Mouse (Mus musculus): Measurements from ENCODE around the gene Gm8947.
"Not testable (repeated sequence)": the region's sequence is repeated elsewhere in the genome, so short reads cannot be mapped to it uniquely, and the experiment has no call there.

Gm8947 gene

DNA sequence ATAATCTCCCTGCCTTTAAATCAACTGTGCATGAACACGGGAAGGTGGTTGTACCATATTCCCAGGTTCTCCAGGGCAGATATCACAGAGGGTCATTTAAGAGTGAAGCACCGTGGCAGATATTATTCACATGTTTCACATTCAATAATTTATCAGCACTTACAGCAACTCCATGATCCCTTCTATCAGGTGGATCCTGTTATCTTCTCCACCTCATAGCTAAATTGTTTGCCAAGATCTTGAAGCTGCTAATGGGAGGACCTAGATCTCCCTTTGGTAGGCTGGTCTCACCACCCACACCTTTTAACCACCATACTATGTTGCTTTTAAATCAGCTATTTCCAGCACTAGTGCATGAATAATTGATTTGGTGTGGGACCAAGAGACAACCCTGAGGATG, 12.0 kb upstream of the Gm8947 start:
- no peak for DNase-seq (ENCODE audit: low spot score in 2 of 2)

DNA sequence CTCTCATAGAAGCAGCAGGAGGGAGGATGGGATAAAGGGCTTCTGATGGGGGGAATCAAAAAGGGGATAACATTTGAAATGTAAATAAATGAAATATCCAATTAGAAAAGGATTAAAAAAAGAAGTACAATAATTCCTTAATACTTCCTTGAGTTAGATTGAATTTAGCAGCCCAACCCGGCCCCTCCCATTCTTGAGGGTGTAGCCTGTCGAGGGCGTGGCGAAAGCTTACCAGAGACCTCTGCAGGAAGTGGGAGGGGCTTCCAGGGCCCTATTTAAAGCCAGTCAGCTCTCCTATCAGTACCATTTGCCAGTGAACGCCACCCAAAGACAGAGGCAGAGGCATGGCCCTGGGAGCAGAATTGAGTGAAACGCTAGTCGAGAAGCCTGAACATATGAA, 9.9 kb upstream of the Gm8947 start, which contains the start of gene Gm47985:
Gm47985 (plus strand) TSS at position 272 of the 400 bp plus-strand sequence.
- not testable (repeated sequence) for DNase-seq (ENCODE audit: low spot score in 2 of 2)

DNA sequence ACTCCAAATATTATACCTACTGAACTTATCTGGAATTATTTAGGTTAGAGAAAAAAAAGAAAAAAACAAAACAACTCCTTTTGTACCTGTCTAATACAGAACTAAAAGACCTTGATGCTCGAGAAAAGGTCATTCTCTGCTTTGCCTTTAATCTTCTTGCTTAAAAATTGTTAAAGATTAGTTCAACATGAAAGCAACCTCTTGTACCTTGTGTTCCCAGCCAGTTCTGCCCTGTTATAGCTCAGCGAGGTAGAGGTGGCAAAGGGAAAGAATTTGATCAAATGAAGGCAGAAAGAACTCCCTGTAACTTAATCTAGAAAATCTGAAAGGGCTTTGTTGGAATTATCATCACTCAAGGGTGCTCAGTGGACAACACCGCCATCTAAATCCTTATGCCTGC, 6.0 kb upstream of the Gm8947 start:
- not testable (repeated sequence) for DNase-seq (ENCODE audit: low spot score in 2 of 2)

DNA sequence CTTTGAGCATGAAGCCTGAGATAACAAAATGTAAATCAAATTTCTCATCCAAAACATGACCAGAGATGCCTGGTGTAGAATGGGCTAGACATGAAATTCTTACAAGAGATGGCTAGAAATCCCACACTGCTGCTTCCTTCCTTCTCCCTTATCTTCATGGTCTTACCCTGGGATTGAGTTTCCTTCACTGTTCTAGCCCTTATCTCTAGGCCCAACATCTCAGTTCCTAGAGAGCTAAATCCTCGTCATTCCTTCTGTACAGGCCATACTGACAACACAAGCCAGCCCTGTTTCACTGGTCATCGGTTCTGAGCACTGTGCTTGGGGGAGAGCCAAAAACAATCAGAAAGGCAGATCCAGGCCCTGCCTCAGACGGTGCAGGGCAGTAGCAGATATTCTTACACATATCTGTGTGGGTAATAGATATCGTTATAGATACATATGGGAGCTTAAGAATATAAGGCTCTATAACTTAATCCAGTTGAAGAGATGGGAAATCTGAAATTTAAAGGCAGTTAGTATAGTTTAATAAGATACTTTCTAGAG, 5.2 kb upstream of the Gm8947 start:
- DNase-seq (ENCODE audit: low spot score in 2 of 2), result not testable (repeated sequence)

DNA sequence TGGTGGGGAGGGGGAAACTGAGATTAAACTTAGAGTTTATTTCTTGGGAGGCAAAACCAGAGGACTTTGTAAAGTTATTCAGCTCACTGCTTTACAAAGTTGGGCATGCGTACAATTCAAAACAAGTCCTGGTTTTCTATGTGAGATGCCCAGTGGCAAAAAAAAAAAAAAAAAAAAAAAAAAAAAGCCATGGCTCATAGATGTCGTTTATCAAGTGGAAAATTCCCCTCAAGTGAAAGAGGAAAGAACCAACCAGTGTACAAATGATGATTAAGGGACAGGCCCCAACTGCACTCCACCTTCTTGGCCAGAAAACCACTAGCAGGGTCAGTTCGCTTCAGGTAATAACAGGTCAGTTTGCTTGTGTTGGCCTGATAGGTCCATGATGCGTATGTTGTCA, 3.7 kb upstream of the Gm8947 start:
- no peak for DNase-seq (ENCODE audit: low spot score in 2 of 2)

DNA sequence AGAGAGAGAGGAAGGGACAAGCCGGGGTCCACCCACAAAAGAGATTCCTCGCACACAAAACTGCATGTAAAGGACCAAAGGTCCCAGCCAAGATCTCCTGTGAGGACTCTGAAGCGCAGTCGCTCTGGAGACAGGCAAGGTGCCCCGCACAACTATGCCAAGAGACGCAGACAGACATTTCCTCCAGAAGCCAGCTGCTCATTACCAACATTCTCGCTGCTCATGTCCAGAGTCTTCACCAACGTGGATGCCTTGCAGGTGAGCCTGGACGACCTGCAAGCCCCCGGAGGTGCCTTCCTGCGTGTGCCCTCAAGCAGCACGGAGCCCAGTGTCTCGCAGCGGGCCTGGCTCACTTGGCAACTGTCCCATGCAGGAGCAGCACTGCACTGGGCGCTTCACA, 563 bp downstream of the Gm8947 start:
- DNase-seq (ENCODE audit: low spot score in 2 of 2), result not testable (repeated sequence)

DNA sequence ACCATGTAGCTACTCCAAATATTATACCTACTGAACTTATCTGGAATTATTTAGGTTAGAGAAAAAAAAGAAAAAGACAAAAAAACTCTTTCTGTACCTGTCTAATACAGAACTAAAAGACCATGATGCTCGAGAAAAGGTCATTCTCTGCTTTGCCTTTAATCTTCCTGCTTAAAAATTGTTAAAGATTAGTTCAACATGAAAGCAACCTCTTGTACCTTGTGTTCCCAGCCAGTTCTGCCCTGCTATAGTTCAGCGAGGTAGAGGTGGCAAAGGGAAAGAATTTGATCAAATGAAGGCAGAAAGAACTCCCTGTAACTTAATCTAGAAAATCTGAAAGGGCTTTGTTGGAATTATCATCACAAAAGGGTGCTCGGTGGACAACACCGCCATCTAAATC, 3.8 kb downstream of the Gm8947 start:
- DNase-seq (ENCODE audit: low spot score in 2 of 2), result not testable (repeated sequence)

DNA sequence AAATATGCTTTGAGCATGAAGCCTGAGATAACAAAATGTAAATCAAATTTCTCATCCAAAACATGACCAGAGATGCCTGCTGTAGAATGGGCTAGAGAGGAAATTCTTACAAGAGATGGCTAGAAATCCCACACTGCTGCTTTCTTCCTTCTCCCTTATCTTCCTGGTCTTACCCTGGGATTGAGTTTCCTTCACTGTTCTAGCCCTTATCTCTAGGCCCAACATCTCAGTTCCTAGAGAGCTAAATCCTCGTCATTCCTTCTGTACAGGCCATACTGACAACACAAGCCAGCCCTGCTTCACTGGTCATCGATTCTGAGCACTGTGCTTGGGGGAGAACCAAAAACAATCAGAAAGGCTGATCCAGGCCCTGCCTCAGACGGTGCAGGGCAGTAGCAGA, 4.5 kb downstream of the Gm8947 start:
- DNase-seq (ENCODE audit: low spot score in 2 of 2), result not testable (repeated sequence)

DNA sequence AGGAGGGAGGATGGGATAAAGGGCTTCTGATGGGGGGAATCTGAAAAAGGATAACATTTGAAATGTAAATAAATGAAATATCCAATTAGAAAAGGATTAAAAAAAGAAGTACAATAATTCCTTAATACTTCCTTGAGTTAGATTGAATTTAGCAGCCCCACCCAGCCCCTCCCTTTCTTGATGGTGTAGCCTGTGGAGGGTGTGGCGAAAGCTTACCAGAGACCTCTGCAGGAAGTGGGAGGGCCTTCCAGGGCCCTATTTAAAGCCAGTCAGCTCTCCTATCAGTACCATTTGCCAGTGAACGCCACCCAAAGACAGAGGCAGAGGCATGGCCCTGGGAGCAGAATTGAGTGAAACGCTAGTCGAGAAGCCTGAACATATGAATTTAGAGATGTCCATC, 5.9 kb downstream of the Gm8947 start, which contains the start of gene Gm47995:
Gm47995 (plus strand) TSS at position 329 of the 400 bp plus-strand sequence.
- DNase-seq (ENCODE audit: low spot score in 2 of 2), result not testable (repeated sequence)

DNA sequence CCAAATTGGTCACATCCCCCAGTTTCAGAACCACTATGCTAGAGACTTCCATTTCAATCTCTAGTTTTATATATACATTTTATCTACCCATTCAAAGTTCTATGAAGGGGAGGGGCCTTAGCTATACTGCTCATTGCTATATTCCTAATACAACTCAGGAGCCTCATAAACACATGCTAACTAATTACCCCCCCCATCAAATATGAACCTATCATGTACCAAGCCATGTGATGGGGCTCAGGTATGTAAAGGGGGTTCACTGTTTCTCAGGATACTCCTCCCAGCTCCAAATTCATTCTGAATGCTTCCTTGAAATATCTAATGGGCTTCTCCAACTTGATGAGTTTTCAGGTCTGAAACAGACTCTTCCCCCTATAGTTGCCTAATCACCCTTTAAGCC, 8.4 kb downstream of the Gm8947 start:
- DNase-seq (ENCODE audit: low spot score in 2 of 2), result not testable (repeated sequence)

DNA sequence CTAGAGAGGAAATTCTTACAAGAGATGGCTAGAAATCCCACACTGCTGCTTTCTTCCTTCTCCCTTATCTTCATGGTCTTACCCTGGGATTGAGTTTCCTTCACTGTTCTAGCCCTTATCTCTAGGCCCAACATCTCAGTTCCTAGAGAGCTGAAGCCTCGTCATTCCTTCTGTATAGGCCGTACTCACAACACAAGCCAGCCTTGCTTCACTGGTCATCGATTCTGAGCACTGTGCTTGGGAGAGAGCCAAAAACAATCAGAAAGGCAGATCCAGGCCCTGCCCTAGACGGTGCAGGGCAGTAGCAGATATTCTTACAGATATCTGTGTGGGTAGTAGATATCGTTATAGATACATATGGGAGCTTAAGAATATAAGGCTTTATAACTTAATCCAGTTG, 10.6 kb downstream of the Gm8947 start:
- not testable (repeated sequence) for DNase-seq (ENCODE audit: low spot score in 2 of 2)

DNA sequence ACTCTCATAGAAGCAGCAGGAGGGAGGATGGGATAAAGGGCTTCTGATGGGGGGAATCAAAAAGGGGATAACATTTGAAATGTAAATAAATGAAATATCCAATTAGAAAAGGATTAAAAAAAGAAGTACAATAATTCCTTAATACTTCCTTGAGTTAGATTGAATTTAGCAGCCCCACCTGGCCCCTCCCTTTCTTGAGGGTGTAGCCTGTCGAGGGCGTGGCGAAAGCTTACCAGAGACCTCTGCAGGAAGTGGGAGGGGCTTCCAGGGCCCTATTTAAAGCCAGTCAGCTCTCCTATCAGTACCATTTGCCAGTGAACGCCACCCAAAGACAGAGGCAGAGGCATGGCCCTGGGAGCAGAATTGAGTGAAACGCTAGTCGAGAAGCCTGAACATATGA, 11.6 kb downstream of the Gm8947 start, which contains the start of gene 3110040M04Rik:
3110040M04Rik (plus strand) TSS at position 304 of the 400 bp plus-strand sequence.
- DNase-seq (ENCODE audit: low spot score in 2 of 2), result not testable (repeated sequence)

DNA sequence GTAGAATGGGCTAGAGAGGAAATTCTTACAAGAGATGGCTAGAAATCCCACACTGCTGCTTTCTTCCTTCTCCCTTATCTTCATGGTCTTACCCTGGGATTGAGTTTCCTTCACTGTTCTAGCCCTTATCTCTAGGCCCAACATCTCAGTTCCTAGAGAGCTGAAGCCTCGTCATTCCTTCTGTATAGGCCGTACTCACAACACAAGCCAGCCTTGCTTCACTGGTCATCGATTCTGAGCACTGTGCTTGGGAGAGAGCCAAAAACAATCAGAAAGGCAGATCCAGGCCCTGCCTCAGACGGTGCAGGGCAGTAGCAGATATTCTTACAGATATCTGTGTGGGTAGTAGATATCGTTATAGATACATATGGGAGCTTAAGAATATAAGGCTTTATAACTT, 16.3 kb downstream of the Gm8947 start:
- DNase-seq (ENCODE audit: low spot score in 2 of 2), result not testable (repeated sequence)

DNA sequence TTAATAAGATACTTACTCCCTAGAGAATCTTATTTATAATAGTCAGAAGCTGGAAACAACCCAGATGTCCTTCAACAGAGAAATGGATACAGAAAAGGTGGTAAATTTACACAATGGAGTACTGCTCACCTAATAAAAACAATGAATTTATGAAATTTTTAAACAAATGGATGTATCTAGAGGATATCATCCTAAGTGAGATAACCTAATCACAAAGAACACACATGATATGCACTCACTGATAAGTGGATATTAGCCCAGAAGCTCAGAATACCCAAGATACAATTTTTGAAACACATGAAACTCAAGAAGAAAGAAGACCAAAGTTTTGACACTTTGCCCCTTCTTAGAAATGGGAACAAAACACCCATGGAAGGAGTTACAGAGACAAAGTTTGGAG, 16.8 kb downstream of the Gm8947 start:
- not testable (repeated sequence) for DNase-seq (ENCODE audit: low spot score in 2 of 2)

DNA sequence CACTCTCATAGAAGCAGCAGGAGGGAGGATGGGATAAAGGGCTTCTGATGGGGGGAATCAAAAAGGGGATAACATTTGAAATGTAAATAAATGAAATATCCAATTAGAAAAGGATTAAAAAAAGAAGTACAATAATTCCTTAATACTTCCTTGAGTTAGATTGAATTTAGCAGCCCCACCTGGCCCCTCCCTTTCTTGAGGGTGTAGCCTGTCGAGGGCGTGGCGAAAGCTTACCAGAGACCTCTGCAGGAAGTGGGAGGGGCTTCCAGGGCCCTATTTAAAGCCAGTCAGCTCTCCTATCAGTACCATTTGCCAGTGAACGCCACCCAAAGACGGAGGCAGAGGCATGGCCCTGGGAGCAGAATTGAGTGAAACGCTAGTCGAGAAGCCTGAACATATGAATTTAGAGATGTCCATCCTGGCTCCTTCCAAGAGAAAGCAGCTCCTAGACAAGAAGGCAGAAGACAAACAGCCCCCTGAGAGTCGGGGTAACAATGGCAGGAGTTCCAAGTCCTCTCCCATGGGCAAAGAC, 17.7 kb downstream of the Gm8947 start, which contains the start of gene Gm47996:
Gm47996 (plus strand) TSS at position 308 of the 532 bp plus-strand sequence.
- DNase-seq (ENCODE audit: low spot score in 2 of 2), result not testable (repeated sequence)

DNA sequence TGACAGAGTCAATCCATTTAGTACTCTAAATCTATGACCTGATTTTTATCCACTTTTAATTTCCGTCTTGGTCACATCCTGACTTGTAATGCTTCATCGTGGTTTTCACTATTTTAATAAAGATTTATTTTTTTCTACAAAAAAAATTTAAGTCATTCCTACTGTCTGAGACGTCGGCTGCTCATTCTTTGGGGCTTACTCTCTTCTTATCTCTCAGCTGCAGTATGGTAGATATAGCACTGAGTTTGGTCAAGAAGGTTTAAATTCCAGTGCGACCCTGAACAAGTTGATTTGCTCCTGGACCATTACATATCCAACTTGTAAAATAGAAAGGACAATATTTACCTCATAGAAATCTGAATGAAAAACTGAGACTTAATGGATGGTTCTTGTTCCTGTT, 19.5 kb downstream of the Gm8947 start:
- DNase-seq (ENCODE audit: low spot score in 2 of 2), result not testable (repeated sequence)

DNA sequence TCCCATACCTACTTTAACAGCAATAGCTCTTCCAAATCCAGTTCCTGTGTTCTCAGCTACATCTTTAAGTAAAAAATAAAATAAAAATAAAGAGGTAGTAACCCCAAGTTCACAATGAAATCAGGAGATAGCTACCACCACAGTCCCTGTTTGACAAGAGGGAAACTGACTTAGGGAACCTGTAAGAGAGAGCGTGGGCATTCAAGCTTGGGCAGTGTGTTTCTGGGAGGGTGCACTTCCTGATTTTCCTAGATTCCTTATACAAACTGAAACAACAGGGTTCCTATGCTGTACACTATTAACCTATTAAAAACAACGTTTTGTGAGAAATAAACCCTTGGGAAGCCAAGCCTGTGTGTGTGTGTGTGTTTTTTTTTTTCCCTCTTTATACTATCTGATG, 22.7 kb downstream of the Gm8947 start:
- DNase-seq (ENCODE audit: low spot score in 2 of 2), result no peak

DNA sequence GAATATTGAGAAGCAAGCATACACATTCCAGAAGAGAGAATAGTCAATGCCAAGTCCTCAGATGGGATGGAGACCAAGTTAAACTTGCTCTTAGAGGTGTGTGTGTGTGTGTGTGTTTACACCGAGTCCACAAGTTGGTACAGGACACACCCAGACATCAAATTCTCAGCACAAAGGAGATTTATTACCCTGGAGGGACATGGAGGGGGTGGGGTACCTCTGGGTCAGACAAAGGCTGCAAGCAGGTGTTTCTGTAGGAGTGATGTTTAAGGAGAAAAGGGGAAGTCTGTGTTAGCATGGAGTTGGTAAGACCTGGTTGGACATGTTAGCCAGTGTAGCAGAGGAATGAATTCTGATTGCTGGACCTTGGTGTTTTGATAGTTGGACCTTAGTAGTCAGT, 23.8 kb downstream of the Gm8947 start:
- DNase-seq (ENCODE audit: low spot score in 2 of 2), result no peak

DNA sequence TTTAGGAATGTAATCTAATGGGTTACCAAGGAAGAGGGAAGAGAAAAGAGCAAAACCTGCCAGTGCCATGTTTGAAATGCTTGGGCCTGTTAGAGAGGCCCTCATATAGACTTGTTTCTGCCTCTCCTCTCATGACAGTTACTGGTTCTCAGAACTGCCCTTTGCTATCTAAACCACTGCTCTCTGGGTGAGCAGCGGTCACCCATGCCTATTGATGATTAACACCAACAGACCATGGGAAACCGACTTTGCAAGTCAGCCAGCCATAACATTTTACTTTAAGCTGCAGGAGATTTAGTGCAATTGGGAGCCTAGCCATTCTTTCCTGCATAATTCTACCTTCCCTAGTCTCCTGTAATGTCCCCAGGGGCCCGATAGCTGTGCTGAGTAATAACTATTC, 24.2 kb downstream of the Gm8947 start:
- DNase-seq (ENCODE audit: low spot score in 2 of 2), result no peak

DNA sequence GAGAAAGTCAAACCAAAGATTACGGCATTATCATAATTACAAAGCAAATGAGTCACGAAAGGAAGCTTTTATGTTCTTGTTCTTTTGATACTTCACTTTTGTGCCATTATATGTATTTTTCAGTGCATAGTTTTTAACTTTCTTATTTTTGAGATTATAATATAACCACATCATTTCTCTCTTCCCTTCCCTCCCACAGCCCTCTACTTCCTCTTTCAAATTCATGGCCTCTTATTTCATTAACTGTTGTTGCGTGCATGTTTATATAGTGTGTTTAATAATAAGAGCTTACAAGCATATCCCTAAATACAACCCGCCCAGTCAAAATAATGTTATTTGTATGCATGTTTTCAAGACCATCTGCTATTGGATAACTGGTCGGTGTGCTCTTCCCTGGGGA, 26.9 kb downstream of the Gm8947 start:
- DNase-seq (ENCODE audit: low spot score in 2 of 2), result no peak

DNA sequence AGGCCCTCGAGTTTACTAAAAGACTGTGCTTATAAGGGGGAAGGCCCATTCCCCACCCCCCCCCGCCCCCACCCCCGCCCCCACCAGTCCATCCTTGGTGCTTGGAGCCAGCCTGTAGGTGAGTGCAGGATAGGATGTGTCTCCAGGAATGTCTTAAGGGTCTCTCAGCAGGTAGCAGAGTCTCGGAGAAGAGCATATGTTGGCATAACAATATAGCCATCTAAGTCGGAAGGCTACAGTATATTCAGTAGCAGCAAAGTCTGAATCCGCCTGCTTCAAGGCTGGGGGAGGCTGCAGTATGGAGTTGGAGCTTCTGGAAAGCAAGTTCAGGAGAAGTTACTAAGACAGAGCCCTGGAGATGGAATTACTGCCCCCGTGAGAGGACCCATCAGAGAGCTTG, 27.9 kb downstream of the Gm8947 start:
- no peak for DNase-seq (ENCODE audit: low spot score in 2 of 2)

DNA sequence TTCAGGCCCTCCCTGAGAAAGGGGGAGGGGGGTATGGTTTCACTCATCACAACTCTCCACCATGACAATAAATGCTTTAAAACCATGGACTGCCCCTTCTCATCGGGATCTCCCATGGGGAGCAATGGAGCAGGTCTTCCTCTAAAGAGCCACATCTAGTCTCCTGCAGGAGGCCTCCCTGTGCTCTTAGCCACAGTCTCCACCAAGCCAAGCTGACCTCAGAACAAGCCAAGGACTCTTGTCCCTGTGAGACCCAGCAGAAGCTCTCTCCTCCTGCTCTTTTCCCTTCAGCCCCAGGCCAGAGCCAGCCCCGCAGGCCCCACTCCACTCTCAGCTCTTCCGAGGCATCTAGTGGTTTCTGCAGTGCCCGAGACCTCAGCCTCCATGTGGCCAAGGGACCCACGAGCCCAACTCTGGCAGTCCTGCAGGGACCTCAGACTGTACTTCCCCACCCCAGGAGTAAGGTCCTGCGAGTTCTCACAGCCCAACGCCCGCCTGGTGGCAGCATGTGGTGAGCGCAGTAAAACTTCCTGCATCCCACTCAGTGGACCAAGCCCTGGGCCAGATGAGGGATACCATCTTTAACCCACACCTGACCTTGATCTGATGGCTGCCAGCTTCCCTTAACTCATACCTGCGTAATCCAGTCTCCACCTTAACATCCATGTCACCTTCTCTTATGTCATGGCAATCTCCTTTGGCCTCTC, 30.5 kb downstream of the Gm8947 start:
- DNase-seq (ENCODE audit: low spot score in 2 of 2), result no peak

DNA sequence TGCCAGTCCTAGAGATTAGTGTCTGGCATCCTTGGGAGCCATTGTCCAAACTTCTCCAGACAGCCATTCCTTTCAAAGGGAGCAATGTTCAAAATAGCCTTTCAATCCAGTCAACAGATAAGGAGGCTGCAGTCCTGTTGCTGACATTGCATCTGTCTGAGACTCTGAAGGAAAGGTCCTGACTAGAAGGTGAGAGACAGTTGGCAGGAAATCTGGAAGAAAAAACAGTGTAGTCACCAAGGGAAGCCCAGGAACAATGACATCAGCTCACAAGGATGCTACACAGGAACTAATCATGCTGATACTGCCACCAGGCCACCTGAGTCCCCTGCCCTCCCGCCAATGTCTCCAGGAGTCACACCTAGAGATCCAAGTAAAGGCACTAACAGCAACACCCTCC, 31.2 kb downstream of the Gm8947 start:
- no peak for DNase-seq (ENCODE audit: low spot score in 2 of 2)
